Mouse (Mus musculus): ENCODE measurements around the gene Chit1. TPM values are rescaled to one million over a fixed set of nuclear protein-coding genes. Genes with fewer than 3 reads are reported as not detected.
A peak's percentile ranks its signal among the peaks of the same experiment; 100 is the strongest.

Gene Chit1
- total RNA-seq, 1 experiment, result 0.13 TPM

GRCm38 (mm10) chr1:134097956-134098725 lies 12.9 kb upstream of the Chit1 start:
- Histone ChIP-seq H3K9me3 (ENCODE audit: control insufficient read depth, insufficient read depth, low read depth, low read length) (no peaks in the 10 kb centered on the region), H3K4me3 (ENCODE audit: insufficient read depth in 1 of 2, low read depth in 1 of 2, low read length in 2 of 2, poor library complexity in 1 of 2, severe bottlenecking in 1 of 2) (peak overlapping the region in 1 of 2 experiments; percentile 71; a peak in 2 of 4 replicates), H3K27ac (ENCODE audit: insufficient read depth, low read depth, low read length, poor library complexity, severe bottlenecking) (peak overlapping the region; percentile 58; the same call in 1 of the 2 replicates), H3K4me1 (ENCODE audit: control insufficient read depth in 2 of 2, insufficient read depth in 2 of 2, low read length in 2 of 2, poor library complexity in 1 of 2) (peaks cover 11 to 33% of the 10 kb centered on the region in 2 experiments), H3K9ac (ENCODE audit: insufficient read depth, low read depth, low read length, poor library complexity, severe bottlenecking) (no peak overlapping the region), H3K36me3 (ENCODE audit: control insufficient read depth, insufficient read depth, low read length, poor library complexity, severe bottlenecking) (no peaks in the 10 kb centered on the region)
- TF ChIP-seq MAFK (IDR thresholded peaks at IDR 0.05; ENCODE audit: insufficient read depth, low read depth, low read length) (no peak), ZNF384 (IDR thresholded peaks at IDR 0.05; ENCODE audit: low read depth, low read length) (no peak), ZC3H11A (IDR thresholded peaks at IDR 0.05; ENCODE audit: borderline replicate concordance, low read depth, low read length) (no peak), CHD2 (IDR thresholded peaks at IDR 0.05; ENCODE audit: low read depth, low read length) (no peak), HCFC1 (IDR thresholded peaks at IDR 0.05; ENCODE audit: borderline replicate concordance, insufficient read depth, low read length) (no peak)
- DNase-seq (ENCODE audit: low read depth, low spot score), result no peak
- in situ Hi-C loops (cut with MboI; ENCODE audit: low sequenced_read_pairs in 2 of 2, unreplicated experiment in 2 of 2), result no loop called here

GRCm38 (mm10) chr1:134098726-134099515 lies 12.1 kb upstream of the Chit1 start:
- H3K4me3 ChIP-seq (ENCODE audit: insufficient read depth in 1 of 2, low read depth in 1 of 2, low read length in 2 of 2, poor library complexity in 1 of 2, severe bottlenecking in 1 of 2), result peak overlapping the region; percentile 43 to 71
- no peaks in the 10 kb centered on the region for H3K9me3 ChIP-seq (ENCODE audit: control insufficient read depth, insufficient read depth, low read depth, low read length)
- H3K9ac ChIP-seq (ENCODE audit: insufficient read depth, low read depth, low read length, poor library complexity, severe bottlenecking), result peak overlapping the region; percentile 56
- peak; percentile 69 for DNase-seq (ENCODE audit: low read depth, low spot score)
- peaks cover 11 to 29% of the 10 kb centered on the region in 2 experiments for H3K4me1 ChIP-seq (ENCODE audit: control insufficient read depth in 2 of 2, insufficient read depth in 2 of 2, low read length in 2 of 2, poor library complexity in 1 of 2)
- H3K36me3 ChIP-seq (ENCODE audit: control insufficient read depth, insufficient read depth, low read length, poor library complexity, severe bottlenecking), result no peaks in the 10 kb centered on the region
- TF ChIP-seq CHD2 (IDR thresholded peaks at IDR 0.05; ENCODE audit: low read depth, low read length), result no peak
- no peak for TF ChIP-seq HCFC1 (IDR thresholded peaks at IDR 0.05; ENCODE audit: borderline replicate concordance, insufficient read depth, low read length)
- no peak for TF ChIP-seq MAFK (IDR thresholded peaks at IDR 0.05; ENCODE audit: insufficient read depth, low read depth, low read length)
- no peak for TF ChIP-seq ZNF384 (IDR thresholded peaks at IDR 0.05; ENCODE audit: low read depth, low read length)
- no peak for TF ChIP-seq ZC3H11A (IDR thresholded peaks at IDR 0.05; ENCODE audit: borderline replicate concordance, low read depth, low read length)
- in situ Hi-C loops (cut with MboI; ENCODE audit: low sequenced_read_pairs in 2 of 2, unreplicated experiment in 2 of 2), result no loop called here
- H3K27ac ChIP-seq (ENCODE audit: insufficient read depth, low read depth, low read length, poor library complexity, severe bottlenecking), result peak overlapping the region; percentile 58

- Histone ChIP-seq H3K27ac (ENCODE audit: insufficient read depth, low read depth, low read length, poor library complexity, severe bottlenecking) (no peak overlapping the region), H3K4me1 (ENCODE audit: control insufficient read depth in 2 of 2, insufficient read depth in 2 of 2, low read length in 2 of 2, poor library complexity in 1 of 2) (peaks cover 11 to 27% of the 10 kb centered on the region in 2 experiments), H3K9me3 (ENCODE audit: control insufficient read depth, insufficient read depth, low read depth, low read length) (no peaks in the 10 kb centered on the region), H3K36me3 (ENCODE audit: control insufficient read depth, insufficient read depth, low read length, poor library complexity, severe bottlenecking) (no peaks in the 10 kb centered on the region), H3K4me3 (ENCODE audit: insufficient read depth in 1 of 2, low read depth in 1 of 2, low read length in 2 of 2, poor library complexity in 1 of 2, severe bottlenecking in 1 of 2) (peak overlapping the region; percentile 43 to 71), H3K9ac (ENCODE audit: insufficient read depth, low read depth, low read length, poor library complexity, severe bottlenecking) (peak overlapping the region; percentile 56; the same call in 1 of the 2 replicates)
- DNase-seq (ENCODE audit: low read depth, low spot score), result no peak
- in situ Hi-C loops (cut with MboI; ENCODE audit: low sequenced_read_pairs in 2 of 2, unreplicated experiment in 2 of 2), result no loop called here
- TF ChIP-seq HCFC1 (IDR thresholded peaks at IDR 0.05; ENCODE audit: borderline replicate concordance, insufficient read depth, low read length), result no peak
- no peak for TF ChIP-seq ZNF384 (IDR thresholded peaks at IDR 0.05; ENCODE audit: low read depth, low read length)
- no peak for TF ChIP-seq CHD2 (IDR thresholded peaks at IDR 0.05; ENCODE audit: low read depth, low read length)
- no peak for TF ChIP-seq ZC3H11A (IDR thresholded peaks at IDR 0.05; ENCODE audit: borderline replicate concordance, low read depth, low read length)
- no peak for TF ChIP-seq MAFK (IDR thresholded peaks at IDR 0.05; ENCODE audit: insufficient read depth, low read depth, low read length)
These were observed 11.4 kb upstream of the Chit1 start for GRCm38 (mm10) chr1:134099516-134100235.

- H3K9ac ChIP-seq (ENCODE audit: insufficient read depth, low read depth, low read length, poor library complexity, severe bottlenecking), result no peak overlapping the region
- H3K9me3 ChIP-seq (ENCODE audit: control insufficient read depth, insufficient read depth, low read depth, low read length), result no peaks in the 10 kb centered on the region
- no peak for DNase-seq (ENCODE audit: low read depth, low spot score)
- peaks cover 11 to 27% of the 10 kb centered on the region in 2 experiments for H3K4me1 ChIP-seq (ENCODE audit: control insufficient read depth in 2 of 2, insufficient read depth in 2 of 2, low read length in 2 of 2, poor library complexity in 1 of 2)
- H3K36me3 ChIP-seq (ENCODE audit: control insufficient read depth, insufficient read depth, low read length, poor library complexity, severe bottlenecking), result no peaks in the 10 kb centered on the region
- 0 out of 2 replicates have a peak overlapping the region, but pooled peaks have one; percentile 48 for H3K27ac ChIP-seq (ENCODE audit: insufficient read depth, low read depth, low read length, poor library complexity, severe bottlenecking)
- TF ChIP-seq HCFC1 (IDR thresholded peaks at IDR 0.05; ENCODE audit: borderline replicate concordance, insufficient read depth, low read length) (no peak), MAFK (IDR thresholded peaks at IDR 0.05; ENCODE audit: insufficient read depth, low read depth, low read length) (no peak), ZNF384 (IDR thresholded peaks at IDR 0.05; ENCODE audit: low read depth, low read length) (no peak), ZC3H11A (IDR thresholded peaks at IDR 0.05; ENCODE audit: borderline replicate concordance, low read depth, low read length) (no peak), CHD2 (IDR thresholded peaks at IDR 0.05; ENCODE audit: low read depth, low read length) (no peak)
- H3K4me3 ChIP-seq (ENCODE audit: insufficient read depth in 1 of 2, low read depth in 1 of 2, low read length in 2 of 2, poor library complexity in 1 of 2, severe bottlenecking in 1 of 2), result no peak overlapping the region
- in situ Hi-C loops (cut with MboI; ENCODE audit: low sequenced_read_pairs in 2 of 2, unreplicated experiment in 2 of 2), result no loop called here
These were observed 10.6 kb upstream of the Chit1 start for GRCm38 (mm10) chr1:134100401-134100800.
